Mouse (Mus musculus): ENCODE data around the gene Ube2e2.

DNA sequence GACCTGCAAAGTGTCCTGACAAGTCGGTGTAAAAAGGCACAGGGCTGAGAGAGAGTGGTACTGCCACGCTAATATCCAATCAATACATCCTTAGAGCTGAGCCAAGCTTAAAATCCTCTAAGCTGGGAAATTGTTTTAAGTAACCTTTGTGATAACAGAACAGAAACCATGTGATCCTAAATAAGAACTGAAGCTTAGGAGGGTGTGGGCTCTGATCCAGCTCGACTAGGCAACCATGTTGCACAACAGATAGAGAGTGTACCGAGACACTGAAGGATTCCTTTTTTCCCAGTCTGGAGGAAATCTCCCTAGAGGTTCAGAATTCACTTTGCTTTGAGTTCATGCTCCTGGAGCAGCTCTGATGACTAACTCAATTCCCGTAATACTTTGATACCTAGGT is 4.5 kb downstream of the Ube2e2 start:
- TF ChIP-seq CTCF (IDR thresholded peaks at IDR 0.05; ENCODE audit: low read depth, low read length) (no peak), TAL1 (conservative IDR thresholded peaks at IDR 0.05; ENCODE audit: low read depth, low read length) (no peak), GATA1 (IDR thresholded peaks at IDR 0.05; ENCODE audit: borderline replicate concordance, low read length) (no peak), GATA2 (IDR thresholded peaks at IDR 0.05; ENCODE audit: borderline replicate concordance, low read depth, low read length) (no peak), POLR2AphosphoS5 (IDR thresholded peaks at IDR 0.05; ENCODE audit: insufficient replicate concordance, low read depth, low read length) (no peak)

Data from G1E (cell line).